In the genomic region with DNA sequence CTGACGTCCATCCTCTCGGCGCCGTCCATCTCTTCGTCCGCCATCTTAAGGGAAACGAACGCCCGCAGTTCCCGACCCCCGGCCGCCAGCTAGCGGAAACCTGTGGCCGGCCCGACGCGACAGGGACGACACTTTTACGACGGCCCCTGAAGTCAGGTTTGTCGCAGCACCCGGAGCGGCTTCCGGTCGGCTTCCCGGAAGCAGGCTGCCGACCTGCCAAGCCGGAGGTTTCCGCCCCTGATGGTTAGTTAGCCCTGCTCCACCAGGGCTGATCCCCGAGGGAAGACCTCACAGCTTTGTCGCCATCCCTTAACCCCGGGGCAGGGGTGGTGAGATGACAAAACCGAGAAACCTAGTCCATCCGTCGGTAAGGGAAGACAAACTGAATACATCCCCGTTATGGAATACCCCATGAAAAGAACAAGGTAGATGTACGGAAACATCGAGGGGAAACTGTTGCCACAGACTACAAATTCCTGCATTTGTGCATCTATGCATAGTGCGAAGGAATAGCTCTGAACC, we compare ENCODE assay signal across 8 mouse cellular contexts. TPM values are rescaled to one million over a fixed set of nuclear protein-coding genes. Genes with fewer than 3 reads are reported as not detected.
DNase-seq lines count a peak whose midpoint lies in the region; ATAC-seq lines count a peak whose summit lies in the region.

TSS of gene Ubr1 (minus strand) at position 157 of the 522 bp plus-strand sequence.

- ATAC-seq in intestine, embryonic 16.5 days: peak; percentile 91

- H3K4me2 ChIP-seq in intestine, embryonic 16.5 days (ENCODE audit: low read depth, low read length): peak within 1 kb of the TSS; percentile 73

- DNase-seq in adrenal gland, postnatal 10 days: peak; percentile 90
- DNase-seq in embryo, embryonic 9.5 days (ENCODE audit: extremely low spot score): peak; percentile 87
- DNase-seq in gonadal fat pad, adult 2 months (ENCODE audit: low read depth): no peak
- peak; percentile 86 to 87 for DNase-seq in left cerebral cortex, postnatal 36 days (ENCODE audit: low spot score in 2 of 2)
- DNase-seq in midbrain, embryonic 10.5 days (ENCODE audit: low spot score): peak; percentile 92
- peak; percentile 77 to 81 for DNase-seq in right cerebral cortex, postnatal 36 days (ENCODE audit: low spot score in 2 of 2)
- peak; percentile 80 to 82 for DNase-seq in urinary bladder, postnatal 4 days (ENCODE audit: low spot score in 2 of 2)

- H3K4me3 ChIP-seq in intestine, embryonic 16.5 days (ENCODE audit: low read length): peak within 1 kb of the TSS; percentile 70
- peak within 1 kb of the TSS; percentile 88 for H3K4me3 ChIP-seq in midbrain, embryonic 10.5 days

- no peaks in the 10 kb centered on the region for H3K36me3 ChIP-seq in intestine, embryonic 16.5 days (ENCODE audit: control insufficient read depth, insufficient read depth, low read length)
- H3K36me3 ChIP-seq in midbrain, embryonic 10.5 days: peaks cover 5% of the 10 kb centered on the region; the same call in 1 of the 2 replicates

- under 1% methylated on average over 39 of the region's 39 CpGs for WGBS in intestine, embryonic 16.5 days
- WGBS in midbrain, embryonic 10.5 days: under 1% methylated on average over 39 of the region's 39 CpGs

- intact Hi-C loops in left cerebral cortex, postnatal 36 days (cut with DNase I): no loop called here

- H3K4me1 ChIP-seq in intestine, embryonic 16.5 days (ENCODE audit: control insufficient read depth, insufficient read depth, low read length): peaks cover 7% of the 10 kb centered on the region; the same call in 1 of the 2 replicates
- H3K4me1 ChIP-seq in midbrain, embryonic 10.5 days: peaks cover 29% of the 10 kb centered on the region

- H3K9me3 ChIP-seq in intestine, embryonic 16.5 days (ENCODE audit: control insufficient read depth, low read length): no peaks in the 10 kb centered on the region
- no peaks in the 10 kb centered on the region for H3K9me3 ChIP-seq in midbrain, embryonic 10.5 days (replicated peaks)

- peak within 1 kb of the TSS; percentile 38 for H3K27ac ChIP-seq in intestine, embryonic 16.5 days (ENCODE audit: low read length)
- H3K27ac ChIP-seq in midbrain, embryonic 10.5 days (replicated peaks): peak within 1 kb of the TSS; percentile 95

- H3K27me3 ChIP-seq in intestine, embryonic 16.5 days (replicated peaks; ENCODE audit: control insufficient read depth, insufficient read depth, low read length): 0 out of 2 replicates have a peak, but pooled peaks cover 2% of the 10 kb centered on the region
- peaks cover 5% of the 10 kb centered on the region; the same call in 1 of the 2 replicates for H3K27me3 ChIP-seq in midbrain, embryonic 10.5 days (ENCODE audit: low read depth, poor library complexity, severe bottlenecking)

- peak within 1 kb of the TSS; percentile 82 for H3K9ac ChIP-seq in intestine, embryonic 16.5 days (ENCODE audit: low read depth, low read length)

RNA-seq across cellular contexts. Expression of gene Ubr1, which starts in this region (rescaled TPM):
- total RNA-seq in adrenal gland, postnatal 10 days (2021): 10 to 100 TPM; 25.0 to 31.9 TPM
- polyA plus RNA-seq in gonadal fat pad, adult 2 months (2012; rRNA removed): 31.0 and 33.1 TPM in 2 replicates
- 15.4 and 16.2 TPM in 2 replicates for polyA plus RNA-seq in intestine, embryonic 16.5 days (2015; fragmentation: Nextera tagmentation; extraction: Ambion mirVana)
- total RNA-seq in left cerebral cortex, postnatal 36 days (2021): 10 to 100 TPM; 35.8 to 49.2 TPM
- 23.2 and 28.7 TPM in 2 replicates for polyA plus RNA-seq in midbrain, embryonic 10.5 days (2016; fragmentation: Nextera tagmentation; extraction: Ambion mirVana)
